Comparison of ENCODE assay signal across 14 mouse cellular contexts in the genomic region with DNA sequence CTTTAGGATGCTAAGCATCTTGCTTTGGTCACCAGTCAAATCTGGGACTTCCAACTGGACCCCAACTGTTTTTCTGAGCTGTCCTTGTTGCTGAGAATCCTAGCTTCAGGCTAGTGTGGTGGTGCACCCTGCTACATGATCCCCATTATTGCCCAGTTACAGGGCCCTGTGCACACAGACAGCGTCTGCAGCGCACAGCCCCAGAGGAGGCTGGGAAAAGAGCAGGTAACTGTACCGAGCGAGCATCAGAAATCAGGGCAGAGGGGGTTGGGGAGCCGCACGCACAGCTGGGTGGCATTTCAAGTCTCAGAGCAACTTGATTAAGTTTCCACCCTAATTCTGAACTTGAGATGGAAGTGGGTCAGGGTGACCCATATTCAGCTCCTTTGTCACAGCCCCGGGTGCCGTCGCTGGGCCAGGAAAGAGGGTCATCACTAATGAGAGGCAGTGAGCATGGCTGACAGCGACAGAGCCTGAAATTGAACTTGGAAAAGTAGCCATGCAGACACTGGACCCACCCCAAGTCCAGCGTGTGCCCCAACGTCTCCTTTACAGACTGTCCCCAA.
"Had no signal": no experiment of that assay in that cellular context is flagged by ENCODE, and none has a peak within 500 bp of the region (broad histone marks: within the 10 kb centered on the region; RNA-seq: fewer than 3 reads in every experiment).

No protein-coding gene starts in this region.

- H3K27ac ChIP-seq: kidney, postnatal 0 days; limb, embryonic 15.5 days; liver, embryonic 12.5 days; midbrain, embryonic 10.5 days; neural tube, embryonic 15.5 days had no signal

- H3K27me3 ChIP-seq: limb, embryonic 15.5 days; neural tube, embryonic 15.5 days had no signal

- H3K4me3 ChIP-seq: limb, embryonic 15.5 days; liver, embryonic 12.5 days; midbrain, embryonic 10.5 days; myocyte; neural tube, embryonic 15.5 days had no signal

- H3K4me2 ChIP-seq: limb, embryonic 15.5 days; liver, embryonic 12.5 days; lung, embryonic 14.5 days; neural tube, embryonic 15.5 days had no signal

- H3K9me3 ChIP-seq: limb, embryonic 15.5 days; liver, embryonic 12.5 days; midbrain, embryonic 10.5 days; neural tube, embryonic 15.5 days had no signal

- ATAC-seq: liver, embryonic 12.5 days had no signal

- DNase-seq: kidney, adult 9 months; kidney, postnatal 36 days; lung, embryonic 14.5 days; lung, postnatal 10 days; right cerebral cortex, postnatal 4 days; spleen, adult 18-20 months; thymus, adult 18-20 months; thymus, postnatal 25 days had no signal

- H3K9ac ChIP-seq: limb, embryonic 15.5 days; liver, embryonic 12.5 days; lung, embryonic 14.5 days; neural tube, embryonic 15.5 days had no signal

- H3K36me3 ChIP-seq: limb, embryonic 15.5 days; liver, embryonic 12.5 days; midbrain, embryonic 10.5 days; neural tube, embryonic 15.5 days had no signal
